Mouse (Mus musculus): ENCODE results near the gene Mief2. TPM values are rescaled to one million over a fixed set of nuclear protein-coding genes. Genes with fewer than 3 reads are reported as not detected.

The Mief2 gene
- 16.1 and 17.8 TPM in 2 replicates for polyA plus RNA-seq (2015; fragmentation: Nextera tagmentation; extraction: Ambion mirVana)

GRCm38 (mm10) chr11:60728260-60728761 is at the start of gene Mief2:
Mief2 (plus strand) TSS chr11:60728398.
- Histone ChIP-seq H3K36me3 (ENCODE audit: poor library complexity, severe bottlenecking) (peaks cover 47% of the 10 kb centered on the region), H3K9ac (peak within 1 kb of the TSS; percentile 86), H3K9me3 (replicated peaks) (no peaks in the 10 kb centered on the region), H3K27ac (peak within 1 kb of the TSS; percentile 88), H3K4me2 (peak within 1 kb of the TSS; percentile 80), H3K4me1 (peaks cover 32% of the 10 kb centered on the region), H3K27me3 (no peaks in the 10 kb centered on the region), H3K4me3 (peak within 1 kb of the TSS; percentile 87)
- WGBS = under 1% methylated on average over 44 of the region's 44 CpGs
- ATAC-seq = peak; percentile 96

GRCm38 (mm10) chr11:60696165-60696564 is 32.0 kb upstream of the Mief2 start:
- Histone ChIP-seq H3K4me2 (no peak overlapping the region), H3K9ac (no peak overlapping the region), H3K27ac (no peak overlapping the region), H3K4me1 (peaks cover 19% of the 10 kb centered on the region), H3K27me3 (no peaks in the 10 kb centered on the region), H3K9me3 (replicated peaks) (no peaks in the 10 kb centered on the region), H3K4me3 (no peak overlapping the region), H3K36me3 (ENCODE audit: poor library complexity, severe bottlenecking) (no peaks in the 10 kb centered on the region)
- ATAC-seq = no peak
- 76% methylated on average over 1 of the region's 1 CpGs for WGBS

GRCm38 (mm10) chr11:60697561-60697960 is 30.6 kb upstream of the Mief2 start:
- Histone ChIP-seq H3K27me3 (no peaks in the 10 kb centered on the region), H3K4me2 (no peak overlapping the region), H3K4me3 (no peak overlapping the region), H3K9ac (no peak overlapping the region), H3K27ac (no peak overlapping the region), H3K9me3 (replicated peaks) (no peaks in the 10 kb centered on the region), H3K36me3 (ENCODE audit: poor library complexity, severe bottlenecking) (peaks cover 2% of the 10 kb centered on the region; the same call in 1 of the 2 replicates), H3K4me1 (peaks cover 33% of the 10 kb centered on the region)
- WGBS = 53% methylated on average over 2 of the region's 2 CpGs
- no peak for ATAC-seq

GRCm38 (mm10) chr11:60698806-60699523 is 29.2 kb upstream of the Mief2 start:
- Histone ChIP-seq H3K9ac (peak overlapping the region; percentile 95), H3K4me2 (peak overlapping the region; percentile 92), H3K4me3 (peak overlapping the region; percentile 74), H3K27ac (peak overlapping the region; percentile 88), H3K9me3 (replicated peaks) (no peaks in the 10 kb centered on the region), H3K27me3 (no peaks in the 10 kb centered on the region), H3K36me3 (ENCODE audit: poor library complexity, severe bottlenecking) (peaks cover 12% of the 10 kb centered on the region; the same call in 1 of the 2 replicates), H3K4me1 (peaks cover 47% of the 10 kb centered on the region)
- ATAC-seq = peak; percentile 54
- WGBS = 1% methylated on average over 21 of the region's 22 CpGs

GRCm38 (mm10) chr11:60699524-60700075 is 28.6 kb upstream of the Mief2 start, which contains the start of gene Llgl1:
Llgl1 (plus strand) TSS chr11:60699723.
- 0% methylated on average over 34 of the region's 73 CpGs for WGBS
- Histone ChIP-seq H3K27me3 (no peaks in the 10 kb centered on the region), H3K9ac (peak within 1 kb of the TSS; percentile 95), H3K9me3 (replicated peaks) (no peaks in the 10 kb centered on the region), H3K36me3 (ENCODE audit: poor library complexity, severe bottlenecking) (peaks cover 18% of the 10 kb centered on the region), H3K4me2 (peak within 1 kb of the TSS; percentile 92), H3K27ac (peak within 1 kb of the TSS; percentile 88), H3K4me3 (peak within 1 kb of the TSS; percentile 74), H3K4me1 (peaks cover 47% of the 10 kb centered on the region)
- peak; percentile 93 for ATAC-seq

- Histone ChIP-seq H3K27me3 (no peaks in the 10 kb centered on the region), H3K4me3 (peak overlapping the region; percentile 74), H3K4me1 (peaks cover 47% of the 10 kb centered on the region), H3K9ac (peak overlapping the region; percentile 95), H3K27ac (peak overlapping the region; percentile 88; the same call in 1 of the 2 replicates), H3K4me2 (peak overlapping the region; percentile 92), H3K36me3 (ENCODE audit: poor library complexity, severe bottlenecking) (peaks cover 28% of the 10 kb centered on the region), H3K9me3 (replicated peaks) (no peaks in the 10 kb centered on the region)
- ATAC-seq = no peak
- WGBS = 26% methylated on average over 12 of the region's 12 CpGs
Measured at GRCm38 (mm10) chr11:60700320-60701185, 27.6 kb upstream of the Mief2 start.

- no peak for ATAC-seq
Measured at GRCm38 (mm10) chr11:60701611-60702010, 26.6 kb upstream of the Mief2 start.

GRCm38 (mm10) chr11:60703131-60703530 is 25.1 kb upstream of the Mief2 start:
- peaks cover 47% of the 10 kb centered on the region for H3K4me1 ChIP-seq
- H3K9me3 ChIP-seq (replicated peaks) = no peaks in the 10 kb centered on the region
- no peaks in the 10 kb centered on the region for H3K27me3 ChIP-seq
- H3K27ac ChIP-seq = peak overlapping the region; percentile 36
- WGBS = 18% methylated on average over 4 of the region's 4 CpGs
- no peak overlapping the region for H3K4me3 ChIP-seq
- no peak for ATAC-seq
- H3K9ac ChIP-seq = peak overlapping the region; percentile 21; the same call in 1 of the 2 replicates
- H3K4me2 ChIP-seq = peak overlapping the region; percentile 92
- peaks cover 54% of the 10 kb centered on the region for H3K36me3 ChIP-seq (ENCODE audit: poor library complexity, severe bottlenecking)

More at GRCm38 (mm10) chr11:60701611-60702010, 26.6 kb upstream of the Mief2 start:
- Histone ChIP-seq H3K36me3 (ENCODE audit: poor library complexity, severe bottlenecking) (peaks cover 38% of the 10 kb centered on the region), H3K27ac (no peak overlapping the region), H3K9ac (peak overlapping the region; percentile 26; the same call in 1 of the 2 replicates), H3K4me2 (peak overlapping the region; percentile 92), H3K4me3 (peak overlapping the region; percentile 13; the same call in 1 of the 2 replicates), H3K27me3 (no peaks in the 10 kb centered on the region), H3K9me3 (replicated peaks) (no peaks in the 10 kb centered on the region), H3K4me1 (peaks cover 47% of the 10 kb centered on the region)
- 88% methylated on average over 2 of the region's 4 CpGs for WGBS

- Histone ChIP-seq H3K4me3 (no peak overlapping the region), H3K4me1 (peaks cover 37% of the 10 kb centered on the region), H3K27ac (no peak overlapping the region), H3K36me3 (ENCODE audit: poor library complexity, severe bottlenecking) (peaks cover 65% of the 10 kb centered on the region), H3K9me3 (replicated peaks) (no peaks in the 10 kb centered on the region), H3K4me2 (no peak overlapping the region), H3K9ac (no peak overlapping the region), H3K27me3 (no peaks in the 10 kb centered on the region)
- WGBS = 95% methylated on average over 19 of the region's 19 CpGs
- no peak for ATAC-seq
Measured at GRCm38 (mm10) chr11:60704023-60704880, 23.9 kb upstream of the Mief2 start.

GRCm38 (mm10) chr11:60705255-60705654 is 22.9 kb upstream of the Mief2 start:
- Histone ChIP-seq H3K27me3 (no peaks in the 10 kb centered on the region), H3K4me3 (no peak overlapping the region), H3K27ac (no peak overlapping the region), H3K9ac (no peak overlapping the region), H3K9me3 (replicated peaks) (no peaks in the 10 kb centered on the region), H3K4me2 (no peak overlapping the region), H3K36me3 (ENCODE audit: poor library complexity, severe bottlenecking) (peaks cover 75% of the 10 kb centered on the region), H3K4me1 (peaks cover 37% of the 10 kb centered on the region)
- ATAC-seq = no peak
- 92% methylated on average over 3 of the region's 3 CpGs for WGBS

- Histone ChIP-seq H3K4me3 (no peak overlapping the region), H3K27ac (no peak overlapping the region), H3K36me3 (ENCODE audit: poor library complexity, severe bottlenecking) (peaks cover 83% of the 10 kb centered on the region), H3K4me1 (peaks cover 28% of the 10 kb centered on the region), H3K9ac (no peak overlapping the region), H3K4me2 (no peak overlapping the region), H3K27me3 (no peaks in the 10 kb centered on the region), H3K9me3 (replicated peaks) (no peaks in the 10 kb centered on the region)
- 89% methylated on average over 7 of the region's 7 CpGs for WGBS
- ATAC-seq = no peak
Measured at GRCm38 (mm10) chr11:60706076-60706475, 22.1 kb upstream of the Mief2 start.

All from forebrain, embryonic 13.5 days (tissue).